Mouse (Mus musculus) heart, embryonic 13.5 days (tissue): ENCODE measurements at regions not wholly inside any gene's neighbourhood (a gene's known extent, or its start where the extent isn't known, plus 50 kb on each side); places are given as distances from the start of the nearest gene placed in this dataset.

Experiments
- ATAC-seq: fragments of 200-750 bp; cut with Nextera tagmentation; 2 replicates; pipeline ENCODE4 v1.8.0; 2017; ENCODE audit warnings: moderate TSS enrichment; ENCODE audit not compliant: insufficient number of reproducible peaks, low FRiP score, low TSS enrichment; ENCODE audit errors: extremely low read depth
- H3K27ac ChIP-seq: fragments of 300-500 bp; sonication (generic); replicated peaks from 2 replicates; pipeline ENCODE4 v1.5.1; 2015; ENCODE audit warnings: moderate library complexity, mild to moderate bottlenecking, inconsistent platforms
- H3K27me3 ChIP-seq: fragments of 300-500 bp; sonication (generic); replicated peaks from 2 replicates; pipeline ENCODE4 v1.6.1; 2015; ENCODE audit warnings: mild to moderate bottlenecking, inconsistent platforms
- H3K36me3 ChIP-seq: fragments of 300-500 bp; sonication (generic); 2 replicates; pipeline ENCODE4 v1.6.1; 2015; ENCODE audit warnings: mild to moderate bottlenecking, inconsistent platforms
- H3K4me1 ChIP-seq: fragments of 300-500 bp; sonication (generic); 2 replicates; pipeline ENCODE4 v1.6.1; 2015; ENCODE audit warnings: inconsistent platforms
- H3K4me2 ChIP-seq: fragments of 300-500 bp; sonication (generic); 2 replicates; pipeline ENCODE4 v1.6.1; 2015; ENCODE audit warnings: inconsistent platforms, mild to moderate bottlenecking, moderate library complexity
- H3K4me3 ChIP-seq: fragments of 300-500 bp; sonication (generic); 2 replicates; pipeline ENCODE4 v1.5.1; 2015; ENCODE audit warnings: moderate library complexity, mild to moderate bottlenecking, inconsistent platforms
- H3K9ac ChIP-seq: fragments of 300-500 bp; sonication (generic); 2 replicates; pipeline ENCODE4 v1.6.1; 2015; ENCODE audit warnings: inconsistent platforms, mild to moderate bottlenecking, moderate library complexity
- H3K9me3 ChIP-seq: fragments of 300-500 bp; sonication (generic); 2 replicates; pipeline ENCODE4 v1.6.1; 2016; ENCODE audit warnings: inconsistent platforms
- WGBS: fragments of 180-500 bp; shearing (Covaris S2); methylation state at CpG from one replicate; pipeline ENCODE4 v1.1.7; 2015; ENCODE audit warnings: mixed read lengths; 5-methylcytosine and 5-hydroxymethylcytosine counted together

DNA sequence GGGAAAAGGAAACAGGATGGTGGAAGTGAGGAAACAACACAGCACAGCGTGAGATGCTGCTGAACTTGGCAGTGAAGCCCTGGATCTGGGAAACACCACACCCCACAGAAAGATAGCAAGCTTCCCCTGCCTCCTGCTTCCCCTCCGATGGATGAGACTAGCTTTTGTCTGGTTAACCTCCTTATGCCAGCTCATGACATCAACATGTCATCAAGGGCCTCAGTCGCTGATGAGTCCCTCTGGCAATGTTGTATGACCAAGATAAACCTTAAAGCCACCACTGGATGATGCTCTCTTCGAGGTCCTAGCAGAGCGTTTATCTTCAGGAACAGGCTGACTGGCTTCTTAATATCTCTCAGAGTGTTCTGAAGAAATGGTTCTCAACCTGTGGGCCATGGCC, 388.1 kb downstream of the Cd83 start:
- Histone ChIP-seq H3K4me1 (peaks cover 12% of the 10 kb centered on the region), H3K27ac (no peak overlapping the region), H3K27me3 (no peaks in the 10 kb centered on the region), H3K36me3 (no peaks in the 10 kb centered on the region), H3K9ac (no peak overlapping the region), H3K4me3 (no peak overlapping the region), H3K4me2 (no peak overlapping the region), H3K9me3 (no peaks in the 10 kb centered on the region)
- ATAC-seq: no peak
- 51% methylated on average over 5 of the region's 5 CpGs for WGBS

DNA sequence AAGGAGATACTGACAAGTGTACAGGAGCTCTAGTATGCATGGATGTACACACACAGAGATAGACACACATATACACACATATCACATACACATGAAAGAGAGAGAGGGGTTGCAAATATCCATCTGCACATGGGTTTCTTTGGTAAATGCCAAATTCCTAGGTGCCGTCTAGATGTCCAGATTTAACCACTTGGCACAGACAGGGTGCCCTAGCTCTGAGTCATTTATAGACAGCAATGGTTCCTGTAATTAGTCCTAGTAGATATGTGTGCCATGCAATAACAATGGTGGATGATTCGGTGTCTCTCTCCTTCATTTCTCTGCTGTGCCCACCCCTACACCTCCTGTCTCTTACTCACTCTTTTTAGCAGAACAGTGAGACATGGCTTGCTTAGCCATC, 389.7 kb downstream of the Cd83 start:
- ATAC-seq: no peak
- Histone ChIP-seq H3K4me2 (no peak overlapping the region), H3K27ac (no peak overlapping the region), H3K9me3 (no peaks in the 10 kb centered on the region), H3K4me1 (0 out of 2 replicates have a peak, but pooled peaks cover 4% of the 10 kb centered on the region), H3K27me3 (no peaks in the 10 kb centered on the region), H3K9ac (no peak overlapping the region), H3K36me3 (no peaks in the 10 kb centered on the region), H3K4me3 (no peak overlapping the region)
- 86% methylated on average over 2 of the region's 2 CpGs for WGBS

DNA sequence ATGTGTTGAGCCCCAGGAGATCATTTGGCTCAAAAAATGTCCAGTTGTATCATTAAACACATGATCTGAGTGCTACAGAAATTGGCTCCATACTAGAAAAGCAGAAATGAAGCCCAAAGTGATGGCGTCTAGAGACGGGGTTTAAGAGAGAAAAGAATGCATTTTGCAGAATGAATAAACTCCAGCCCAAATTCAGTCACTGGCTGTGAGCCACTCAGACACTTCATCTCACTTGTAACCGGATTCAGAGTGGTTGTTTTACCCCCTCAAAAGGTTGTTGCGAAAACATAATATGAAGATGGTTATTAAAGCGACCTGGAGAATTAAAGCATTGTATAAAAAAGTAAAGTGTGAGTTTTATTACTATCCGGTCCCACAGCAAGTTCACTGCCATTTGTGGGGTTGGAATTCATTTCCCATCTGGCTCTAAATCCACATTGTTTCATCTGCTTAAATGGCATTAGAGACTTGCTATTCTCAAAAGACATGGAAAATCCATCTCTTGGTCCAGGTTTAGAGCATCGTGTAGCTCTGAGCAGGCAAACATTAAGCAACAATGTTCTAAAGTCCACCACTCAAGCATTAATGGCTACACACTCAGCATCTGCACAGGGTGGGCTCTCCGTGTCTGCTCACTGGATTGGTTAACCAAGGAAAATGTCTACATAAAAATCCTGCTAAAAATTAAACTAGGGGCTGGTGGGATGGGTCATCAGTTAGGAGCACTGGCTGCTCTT, 390.9 kb downstream of the Cd83 start:
- ATAC-seq: no peak
- Histone ChIP-seq H3K9ac (no peak overlapping the region), H3K4me1 (0 out of 2 replicates have a peak, but pooled peaks cover 4% of the 10 kb centered on the region), H3K27me3 (no peaks in the 10 kb centered on the region), H3K36me3 (no peaks in the 10 kb centered on the region), H3K4me2 (no peak overlapping the region), H3K27ac (no peak overlapping the region), H3K9me3 (no peaks in the 10 kb centered on the region), H3K4me3 (no peak overlapping the region)
- 84% methylated on average over 8 of the region's 8 CpGs for WGBS

DNA sequence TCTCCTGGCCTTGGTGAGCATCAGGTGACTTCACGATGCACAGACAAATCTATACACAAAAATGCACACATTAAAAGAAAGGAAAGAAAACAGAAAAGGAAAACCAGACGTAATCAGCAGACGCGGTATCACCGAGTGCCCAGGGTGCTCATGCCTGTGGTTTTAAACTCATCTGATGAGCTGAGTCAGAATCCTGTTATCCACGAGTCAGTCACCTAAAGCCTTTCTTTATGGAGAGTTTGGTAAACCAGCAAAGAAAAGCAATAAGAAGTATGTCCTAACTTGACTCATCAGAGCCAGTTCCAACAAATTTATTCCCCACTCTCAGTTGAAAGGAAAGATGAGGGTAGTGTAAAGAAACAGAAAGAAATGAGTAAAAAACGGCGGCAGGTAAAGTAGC, 391.5 kb downstream of the Cd83 start:
- Histone ChIP-seq H3K9me3 (no peaks in the 10 kb centered on the region), H3K27ac (no peak overlapping the region), H3K36me3 (no peaks in the 10 kb centered on the region), H3K27me3 (no peaks in the 10 kb centered on the region), H3K4me2 (no peak overlapping the region), H3K9ac (no peak overlapping the region), H3K4me3 (no peak overlapping the region), H3K4me1 (0 out of 2 replicates have a peak, but pooled peaks cover 4% of the 10 kb centered on the region)
- 79% methylated on average over 8 of the region's 8 CpGs for WGBS
- no peak for ATAC-seq

DNA sequence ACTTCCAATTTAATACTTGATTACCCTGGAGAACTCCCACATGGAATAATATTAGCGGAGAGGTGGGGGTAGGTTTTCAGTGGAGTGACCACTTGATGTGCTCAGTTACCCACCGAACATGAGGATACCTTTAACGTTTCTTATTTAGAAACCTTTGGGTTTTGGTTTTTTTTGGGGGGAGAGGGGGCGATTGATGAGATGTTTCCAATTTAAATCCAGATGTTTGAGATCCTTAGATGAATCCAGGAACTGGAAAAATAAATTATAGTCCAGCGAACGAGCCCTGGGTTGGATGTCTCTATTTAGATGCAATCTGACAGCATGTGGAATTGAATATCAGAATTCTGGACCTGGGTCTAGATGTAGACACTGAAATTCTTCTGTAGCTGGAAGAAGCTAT, 393.4 kb downstream of the Cd83 start:
- no peak for ATAC-seq
- no peaks in the 10 kb centered on the region for H3K9me3 ChIP-seq

DNA sequence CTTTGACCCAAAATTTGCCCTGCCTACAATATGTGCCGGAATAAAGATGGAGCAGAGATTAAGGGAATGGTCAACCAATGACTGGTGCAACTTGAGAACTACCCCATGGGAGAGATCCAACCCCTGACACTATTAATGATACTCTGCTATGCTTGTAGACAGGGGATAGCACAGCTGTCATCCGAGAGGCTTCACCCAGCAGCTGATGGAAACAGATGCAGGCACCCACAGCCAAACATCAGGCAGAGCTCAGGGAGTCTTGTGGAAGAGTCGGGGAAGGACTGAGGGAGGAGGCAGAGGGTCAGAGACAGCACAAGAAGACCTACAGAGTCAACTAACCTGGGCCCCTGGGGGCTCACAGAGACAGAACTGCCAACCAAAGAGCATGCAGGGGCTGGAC, 395.8 kb downstream of the Cd83 start:
- H3K27ac ChIP-seq: no peak overlapping the region
- no peak overlapping the region for H3K4me3 ChIP-seq
- 81% methylated on average over 3 of the region's 3 CpGs for WGBS
- H3K9me3 ChIP-seq: no peaks in the 10 kb centered on the region
- no peaks in the 10 kb centered on the region for H3K4me1 ChIP-seq
- no peaks in the 10 kb centered on the region for H3K27me3 ChIP-seq
- no peaks in the 10 kb centered on the region for H3K36me3 ChIP-seq
- H3K4me2 ChIP-seq: no peak overlapping the region
- no peak overlapping the region for H3K9ac ChIP-seq
- ATAC-seq: no peak

More for the DNA sequence above, 393.4 kb downstream of the Cd83 start:
- 81% methylated on average over 6 of the region's 6 CpGs for WGBS
- Histone ChIP-seq H3K9ac (no peak overlapping the region), H3K4me1 (no peaks in the 10 kb centered on the region), H3K27ac (no peak overlapping the region), H3K4me2 (no peak overlapping the region), H3K4me3 (no peak overlapping the region), H3K27me3 (no peaks in the 10 kb centered on the region), H3K36me3 (no peaks in the 10 kb centered on the region)

DNA sequence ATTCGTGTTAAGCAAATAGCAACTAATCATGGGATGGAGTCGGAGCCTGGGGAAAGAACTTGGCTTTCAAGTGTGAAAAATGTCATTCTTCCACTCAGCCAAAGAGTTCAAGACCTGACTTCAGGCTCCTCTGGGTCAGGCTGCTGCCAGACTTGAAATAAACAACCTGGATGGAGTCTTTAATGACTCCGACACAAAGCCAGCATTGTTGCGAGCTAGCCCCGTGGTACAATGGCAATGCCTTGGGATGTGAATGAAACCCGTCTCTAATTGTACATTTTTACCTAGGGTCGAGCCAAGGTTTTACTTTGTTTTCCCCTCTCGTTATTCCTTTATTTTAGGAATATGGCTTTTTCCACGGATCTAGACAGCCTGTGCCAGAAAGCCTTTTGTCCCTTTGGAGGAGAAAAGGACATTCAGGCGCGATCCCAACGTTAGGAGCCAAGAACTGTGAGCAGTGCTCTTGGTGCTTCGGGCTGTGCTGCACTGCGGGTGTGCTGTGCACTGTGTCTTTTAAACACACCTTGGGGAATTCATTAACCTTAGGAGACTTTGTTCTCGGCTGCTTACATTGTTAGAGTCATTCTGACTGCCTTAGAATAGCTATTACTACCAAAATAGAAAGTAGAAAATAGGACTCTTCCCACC, 398.1 kb downstream of the Cd83 start:
- H3K4me3 ChIP-seq: no peak overlapping the region
- H3K9ac ChIP-seq: no peak overlapping the region
- 70% methylated on average over 15 of the region's 15 CpGs for WGBS
- no peaks in the 10 kb centered on the region for H3K4me1 ChIP-seq
- no peak for ATAC-seq
- no peak overlapping the region for H3K4me2 ChIP-seq
- no peaks in the 10 kb centered on the region for H3K27me3 ChIP-seq
- H3K27ac ChIP-seq: no peak overlapping the region
- H3K36me3 ChIP-seq: no peaks in the 10 kb centered on the region
- H3K9me3 ChIP-seq: no peaks in the 10 kb centered on the region

DNA sequence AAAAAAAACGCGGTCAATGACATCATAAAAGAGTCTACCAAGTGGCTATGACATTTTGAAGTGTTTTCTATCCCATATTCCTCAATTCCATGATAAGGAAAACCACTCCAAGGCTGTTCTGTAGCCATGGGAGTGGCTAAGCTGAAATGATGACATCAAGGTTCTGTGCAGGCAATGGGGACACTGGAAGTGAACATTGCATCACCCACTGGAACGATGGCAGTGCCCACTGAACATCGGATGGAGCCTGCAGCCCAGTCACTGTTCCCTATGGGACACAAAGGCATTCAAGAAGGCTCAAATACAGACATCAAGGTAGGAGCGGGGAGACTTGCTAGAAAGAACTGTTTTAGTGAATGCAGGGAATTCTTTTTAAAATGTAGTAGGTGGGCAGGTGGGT, 410.8 kb downstream of the Cd83 start:
- Histone ChIP-seq H3K27ac (no peak overlapping the region), H3K9me3 (no peaks in the 10 kb centered on the region), H3K36me3 (no peaks in the 10 kb centered on the region), H3K4me3 (no peak overlapping the region), H3K4me2 (no peak overlapping the region), H3K27me3 (no peaks in the 10 kb centered on the region), H3K9ac (no peak overlapping the region), H3K4me1 (no peaks in the 10 kb centered on the region)
- 81% methylated on average over 5 of the region's 5 CpGs for WGBS
- ATAC-seq: no peak

DNA sequence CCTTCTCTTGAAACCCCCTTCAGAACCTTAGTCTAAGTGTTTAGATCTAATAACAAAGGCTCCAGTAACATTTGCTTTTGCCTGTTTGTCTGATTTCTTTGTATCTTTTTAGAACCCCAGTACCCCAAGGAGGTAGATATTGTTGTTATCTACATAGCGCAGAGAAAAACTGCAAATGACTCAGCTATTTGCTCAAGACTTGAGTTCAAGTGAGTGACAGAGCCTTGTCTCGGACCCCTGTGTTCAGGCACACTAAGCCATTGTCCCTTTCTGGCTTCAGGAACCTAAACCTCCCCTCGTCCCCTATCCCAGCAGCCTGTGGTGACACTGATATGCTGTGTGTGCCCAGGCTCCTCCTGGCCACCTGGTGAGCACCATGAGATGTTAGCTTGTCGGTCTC, 421.5 kb downstream of the Cd83 start:
- WGBS: 64% methylated on average over 4 of the region's 4 CpGs
- no peak overlapping the region for H3K4me2 ChIP-seq
- no peak overlapping the region; the same call in 1 of the 2 replicates for H3K27ac ChIP-seq
- peaks cover 31% of the 10 kb centered on the region for H3K4me1 ChIP-seq
- no peak overlapping the region for H3K4me3 ChIP-seq
- H3K36me3 ChIP-seq: no peaks in the 10 kb centered on the region
- ATAC-seq: peak; percentile 74
- peaks cover 8% of the 10 kb centered on the region; the same call in 1 of the 2 replicates for H3K27me3 ChIP-seq
- no peak overlapping the region for H3K9ac ChIP-seq
- H3K9me3 ChIP-seq: no peaks in the 10 kb centered on the region

DNA sequence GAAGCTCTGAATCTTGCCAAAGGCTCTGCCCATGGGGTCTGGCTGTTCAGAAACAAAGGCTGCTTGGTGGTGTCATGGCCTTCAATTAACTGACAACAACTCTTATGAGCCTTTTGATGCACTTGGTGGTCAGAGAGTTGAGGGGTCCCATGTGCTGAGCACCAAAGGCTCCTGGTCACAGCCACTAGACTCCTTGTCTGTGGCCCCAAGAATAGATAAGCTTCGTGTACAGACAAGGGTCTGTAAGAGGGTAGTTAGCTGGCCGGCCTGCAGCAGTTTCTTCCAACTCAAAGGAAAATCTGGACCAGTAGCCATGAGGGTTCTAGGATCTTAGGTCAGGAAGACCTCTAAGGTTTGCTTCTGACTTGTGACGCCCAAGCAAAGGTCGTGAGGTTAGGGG, 421.9 kb downstream of the Cd83 start:
- WGBS: 68% methylated on average over 4 of the region's 4 CpGs
- ATAC-seq: no peak
- H3K4me1 ChIP-seq: peaks cover 31% of the 10 kb centered on the region
- H3K4me3 ChIP-seq: no peak overlapping the region
- H3K9me3 ChIP-seq: no peaks in the 10 kb centered on the region
- no peak overlapping the region; the same call in 1 of the 2 replicates for H3K27ac ChIP-seq
- no peak overlapping the region for H3K4me2 ChIP-seq
- no peak overlapping the region for H3K9ac ChIP-seq
- no peaks in the 10 kb centered on the region for H3K36me3 ChIP-seq
- H3K27me3 ChIP-seq: peaks cover 8% of the 10 kb centered on the region; the same call in 1 of the 2 replicates

DNA sequence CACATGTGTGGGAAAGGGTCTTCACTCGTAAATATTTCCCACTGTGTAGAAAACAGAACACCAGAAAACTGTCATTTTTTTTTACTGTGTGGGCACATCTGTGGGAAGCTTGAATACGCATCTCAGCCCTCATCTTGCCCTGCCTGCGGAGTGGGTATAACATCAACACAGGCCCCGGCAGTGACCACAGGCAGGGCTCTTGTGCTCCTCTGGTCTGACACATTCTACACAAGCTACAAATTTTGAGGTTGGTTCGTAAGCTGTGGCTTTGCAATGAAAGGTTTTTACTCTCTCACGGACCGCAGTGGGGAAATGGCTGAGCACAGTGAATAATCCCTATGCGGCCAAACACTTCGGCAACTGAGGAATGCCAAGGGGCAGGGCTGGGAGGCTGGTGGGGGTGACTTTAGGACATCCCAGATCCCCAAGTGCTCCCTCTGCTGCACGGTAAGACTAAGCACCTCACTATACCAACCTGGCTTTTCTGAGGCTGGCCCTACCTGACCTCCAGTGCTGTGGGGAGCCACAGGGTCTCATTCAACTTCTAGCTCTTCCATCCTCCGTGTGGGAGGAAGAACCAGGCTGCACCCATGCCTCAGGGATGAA, 422.9 kb downstream of the Cd83 start:
- no peak overlapping the region for H3K4me2 ChIP-seq
- H3K27ac ChIP-seq: no peak overlapping the region
- no peaks in the 10 kb centered on the region for H3K36me3 ChIP-seq
- H3K27me3 ChIP-seq: peaks cover 8% of the 10 kb centered on the region; the same call in 1 of the 2 replicates
- no peak overlapping the region for H3K4me3 ChIP-seq
- H3K9me3 ChIP-seq: no peaks in the 10 kb centered on the region
- ATAC-seq: no peak
- WGBS: 74% methylated on average over 11 of the region's 11 CpGs
- H3K4me1 ChIP-seq: peaks cover 31% of the 10 kb centered on the region
- no peak overlapping the region for H3K9ac ChIP-seq
